Mouse (Mus musculus): ENCODE measurements around the gene Noto. TPM values are rescaled to one million over a fixed set of nuclear protein-coding genes. Genes with fewer than 3 reads are reported as not detected.

Noto gene
- total and polyA plus RNA-seq, 3 experiments = not detected

GRCm38 (mm10) chr6:85395360-85395759 is 28.3 kb upstream of the Noto start:
- H3K9ac ChIP-seq (ENCODE audit: control insufficient read depth, low read depth, low read length, poor library complexity, severe bottlenecking) = no peak overlapping the region
- H3K36me3 ChIP-seq (ENCODE audit: control insufficient read depth in 1 of 2, insufficient read depth in 2 of 2, low read length in 2 of 2) = no peaks in the 10 kb centered on the region
- no peaks in the 10 kb centered on the region for H3K4me1 ChIP-seq (ENCODE audit: control insufficient read depth in 1 of 2, insufficient read depth in 2 of 2, low read length in 2 of 2)
- no peaks in the 10 kb centered on the region for H3K9me3 ChIP-seq (replicated peaks; ENCODE audit: insufficient read depth, low read length)
- no peaks in the 10 kb centered on the region; a peak in 1 of 4 replicates for H3K27me3 ChIP-seq (ENCODE audit: control insufficient read depth in 1 of 2, insufficient read depth in 2 of 2, low read length in 2 of 2)
- no peaks in the 10 kb centered on the region for H3K79me2 ChIP-seq (ENCODE audit: control insufficient read depth, insufficient read depth, low read length, poor library complexity)
- TF ChIP-seq CTCF (IDR thresholded peaks at IDR 0.05 in 2 of 3, conservative IDR thresholded peaks at IDR 0.05 in 1 of 3; ENCODE audit: control insufficient read depth in 1 of 3, insufficient read depth in 1 of 3, low read depth in 2 of 3, low read length in 3 of 3, poor library complexity in 1 of 3, severe bottlenecking in 1 of 3) (peak in 2 of 3 experiments; percentile 3 to 25; a peak in 1 of 6 replicates), GABPA (IDR thresholded peaks at IDR 0.05; ENCODE audit: low read depth, low read length) (no peak)
- no peak overlapping the region for H3K27ac ChIP-seq (ENCODE audit: control insufficient read depth, low read depth, low read length)
- DNase-seq (ENCODE audit: low read depth, low spot score) = no peak
- H3K4me3 ChIP-seq (ENCODE audit: control insufficient read depth in 1 of 2, insufficient read depth in 1 of 2, low read depth in 2 of 2, low read length in 2 of 2) = no peak overlapping the region

- H3K27ac ChIP-seq (ENCODE audit: control insufficient read depth, low read depth, low read length) = no peak overlapping the region
- no peaks in the 10 kb centered on the region for H3K9me3 ChIP-seq (replicated peaks; ENCODE audit: insufficient read depth, low read length)
- peak; percentile 59 for DNase-seq (ENCODE audit: low read depth, low spot score)
- H3K79me2 ChIP-seq (ENCODE audit: control insufficient read depth, insufficient read depth, low read length, poor library complexity) = no peaks in the 10 kb centered on the region
- H3K4me3 ChIP-seq (ENCODE audit: control insufficient read depth in 1 of 2, insufficient read depth in 1 of 2, low read depth in 2 of 2, low read length in 2 of 2) = no peak overlapping the region
- H3K4me1 ChIP-seq (ENCODE audit: control insufficient read depth in 1 of 2, insufficient read depth in 2 of 2, low read length in 2 of 2) = no peaks in the 10 kb centered on the region
- H3K9ac ChIP-seq (ENCODE audit: control insufficient read depth, low read depth, low read length, poor library complexity, severe bottlenecking) = no peak overlapping the region
- no peaks in the 10 kb centered on the region for H3K36me3 ChIP-seq (ENCODE audit: control insufficient read depth in 1 of 2, insufficient read depth in 2 of 2, low read length in 2 of 2)
- no peaks in the 10 kb centered on the region; a peak in 1 of 4 replicates for H3K27me3 ChIP-seq (ENCODE audit: control insufficient read depth in 1 of 2, insufficient read depth in 2 of 2, low read length in 2 of 2)
- TF ChIP-seq MAX (IDR thresholded peaks at IDR 0.05; ENCODE audit: low read length) (no peak), ELF1 (IDR thresholded peaks at IDR 0.05; ENCODE audit: low read depth, low read length) (no peak), MYC (IDR thresholded peaks at IDR 0.05; ENCODE audit: low read depth, low read length) (no peak), ZNF384 (IDR thresholded peaks at IDR 0.05; ENCODE audit: low read depth, low read length) (no peak), CHD2 (IDR thresholded peaks at IDR 0.05; ENCODE audit: low read length) (no peak), MAZ (IDR thresholded peaks at IDR 0.05; ENCODE audit: low read depth, low read length) (no peak), TAL1 (IDR thresholded peaks at IDR 0.05; ENCODE audit: low read length) (no peak), POLR2AphosphoS5 (IDR thresholded peaks at IDR 0.05; ENCODE audit: borderline replicate concordance, low read depth, low read length) (no peak), TBP (IDR thresholded peaks at IDR 0.05; ENCODE audit: low read depth, low read length) (no peak), NRF1 (IDR thresholded peaks at IDR 0.05; ENCODE audit: insufficient read depth, low read depth, low read length, poor library complexity, severe bottlenecking) (no peak), RCOR1 (IDR thresholded peaks at IDR 0.05; ENCODE audit: low read depth, low read length) (no peak), SMC3 (IDR thresholded peaks at IDR 0.05; ENCODE audit: low read depth, low read length) (peak; percentile 78), BHLHE40 (IDR thresholded peaks at IDR 0.05; ENCODE audit: borderline replicate concordance, low read depth, low read length) (no peak), ZC3H11A (IDR thresholded peaks at IDR 0.05; ENCODE audit: low read depth, low read length) (peak; percentile 59), USF1 (IDR thresholded peaks at IDR 0.05; ENCODE audit: low read depth, low read length) (no peak), MYB (IDR thresholded peaks at IDR 0.05; ENCODE audit: low read depth, low read length) (no peak), UBTF (IDR thresholded peaks at IDR 0.05; ENCODE audit: borderline replicate concordance, insufficient read depth, low read depth, low read length) (no peak), KAT2A (conservative IDR thresholded peaks at IDR 0.05; ENCODE audit: low read depth, low read length) (no peak), EP300 (IDR thresholded peaks at IDR 0.05; ENCODE audit: low read depth in 1 of 2, low read length in 2 of 2) (no peak), USF2 (IDR thresholded peaks at IDR 0.05; ENCODE audit: borderline replicate concordance in 1 of 2, insufficient read depth in 1 of 2, low read depth in 1 of 2, low read length in 2 of 2) (no peak), MAFK (IDR thresholded peaks at IDR 0.05; ENCODE audit: borderline replicate concordance, low read depth, low read length) (no peak), GATA1 (IDR thresholded peaks at IDR 0.05; ENCODE audit: low read depth, low read length) (no peak), MEF2A (IDR thresholded peaks at IDR 0.05; ENCODE audit: extremely low read depth, insufficient replicate concordance, low read depth, low read length, poor library complexity, severe bottlenecking) (no peak), RAD21 (IDR thresholded peaks at IDR 0.05; ENCODE audit: low read depth, low read length) (peak; percentile 72), NELFE (IDR thresholded peaks at IDR 0.05; ENCODE audit: low read depth, low read length) (no peak), HCFC1 (IDR thresholded peaks at IDR 0.05; ENCODE audit: low read depth, low read length) (no peak), ZKSCAN1 (IDR thresholded peaks at IDR 0.05; ENCODE audit: low read depth, low read length) (no peak), E2F4 (IDR thresholded peaks at IDR 0.05; ENCODE audit: borderline replicate concordance, low read depth, low read length) (no peak), CTCF (IDR thresholded peaks at IDR 0.05 in 2 of 3, conservative IDR thresholded peaks at IDR 0.05 in 1 of 3; ENCODE audit: control insufficient read depth in 1 of 3, insufficient read depth in 1 of 3, low read depth in 2 of 3, low read length in 3 of 3, poor library complexity in 1 of 3, severe bottlenecking in 1 of 3) (peak; percentile 57 to 87 (median 79)), SIN3A (IDR thresholded peaks at IDR 0.05; ENCODE audit: low read length) (no peak), GABPA (IDR thresholded peaks at IDR 0.05; ENCODE audit: low read depth, low read length) (no peak)
These were observed 26.5 kb upstream of the Noto start for GRCm38 (mm10) chr6:85397165-85397564.
